Mouse (Mus musculus): Measurements from ENCODE around the gene Setd3.
A peak's percentile ranks its signal among the peaks of the same experiment; 100 is the strongest.

- TF ChIP-seq CTCF (IDR thresholded peaks at IDR 0.05; ENCODE audit: low read depth): peak; percentile 94
- TF ChIP-seq EP300 (IDR thresholded peaks at IDR 0.05; ENCODE audit: low read depth): no peak
Observed at GRCm38 (mm10) chr12:108206641-108207040, 27.5 kb upstream of the Setd3 start.
